Mouse (Mus musculus): ENCODE measurements around the gene Arf1.

- TF ChIP-seq CTCF (IDR thresholded peaks at IDR 0.05; ENCODE audit: low read depth, low read length) (no peak), POLR2A (IDR thresholded peaks at IDR 0.05; ENCODE audit: extremely low read depth, insufficient read depth, low read length) (peak; percentile 61; the same call in 1 of the 2 replicates)
Measured at GRCm38 (mm10) chr11:59202081-59202995, 25.7 kb downstream of the Arf1 start, which contains the start of gene Mrpl55.
